Mouse (Mus musculus): Measurements from ENCODE around the gene Ddx23.

The Ddx23 gene

DNA sequence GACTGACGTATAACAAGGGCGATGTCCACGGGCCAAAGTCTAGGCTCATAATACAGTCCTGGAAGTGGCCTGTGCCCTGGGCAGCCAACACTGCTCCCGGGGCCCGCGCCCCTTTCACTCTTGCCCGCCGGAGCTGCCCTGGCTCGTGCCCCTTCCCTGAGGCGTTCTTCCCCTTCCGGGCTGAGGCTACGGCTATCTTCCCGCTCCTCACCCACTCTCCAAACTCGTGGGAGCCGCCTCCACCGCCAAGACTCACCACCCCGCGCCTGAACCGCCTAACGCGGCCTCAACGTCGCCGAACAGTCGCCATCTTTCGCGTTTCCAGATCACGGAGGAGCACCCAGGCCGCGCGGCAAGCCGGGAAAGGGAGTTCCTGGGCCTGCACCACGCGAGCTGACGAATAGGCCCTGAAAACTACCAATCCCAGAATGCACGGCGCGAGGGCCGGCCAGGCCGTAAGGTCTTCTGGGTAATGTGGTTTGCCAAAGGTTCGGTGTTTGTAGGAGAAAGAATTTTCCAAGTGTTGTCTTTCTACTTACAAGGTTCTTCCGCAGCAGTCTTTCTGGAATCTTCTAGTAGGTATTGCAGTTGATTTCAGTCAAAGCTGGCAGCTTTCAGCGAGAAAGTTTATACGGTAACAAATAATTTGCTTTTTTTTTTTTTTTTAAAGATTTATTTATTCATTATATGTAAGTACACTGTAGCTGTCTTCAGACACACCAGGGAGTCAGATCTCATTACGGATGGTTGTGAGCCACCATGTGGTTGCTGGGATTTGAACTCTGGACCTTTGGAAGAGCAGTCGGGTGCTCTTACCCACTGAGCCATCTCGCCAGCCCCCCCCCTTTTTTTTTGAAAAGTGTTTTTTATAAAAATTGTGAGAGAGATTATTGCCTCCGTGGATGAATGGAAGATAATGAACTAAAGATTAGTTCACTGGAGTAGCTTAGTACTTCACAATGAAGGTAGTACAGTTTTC, at the start of gene Ddx23:
TSS of gene Ddx23 (minus strand) at position 328 of the 979 bp plus-strand sequence.
- in situ Hi-C loops (cut with MboI, MseI): no loop called here

DNA sequence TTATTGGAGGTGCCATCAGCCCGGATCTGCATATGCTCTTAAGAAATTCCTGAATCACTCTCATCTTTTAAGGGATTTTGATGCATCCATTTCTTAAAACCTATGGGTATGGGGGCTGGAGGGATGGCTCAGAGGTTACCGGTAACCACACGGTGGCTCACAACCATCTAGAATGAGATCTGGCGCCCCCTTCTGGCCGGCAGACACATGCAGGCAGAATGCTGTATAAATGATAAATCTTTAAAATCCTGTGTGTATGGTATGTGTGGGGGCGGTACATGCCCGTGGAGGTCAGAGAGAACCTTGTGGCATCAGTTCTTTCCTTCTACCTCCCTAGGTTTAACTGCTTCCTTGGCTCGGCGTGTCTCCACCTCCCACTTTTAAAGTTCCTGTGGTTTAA, 47.7 kb upstream of the Ddx23 start:
- in situ Hi-C loops (cut with MboI, MseI): loop anchor here in 1 of 2 experiments (5.0 to 10.0 kb wide), 2 partner anchors 67 to 1074 kb away; partner anchors contain the start of gene Wnt10b

DNA sequence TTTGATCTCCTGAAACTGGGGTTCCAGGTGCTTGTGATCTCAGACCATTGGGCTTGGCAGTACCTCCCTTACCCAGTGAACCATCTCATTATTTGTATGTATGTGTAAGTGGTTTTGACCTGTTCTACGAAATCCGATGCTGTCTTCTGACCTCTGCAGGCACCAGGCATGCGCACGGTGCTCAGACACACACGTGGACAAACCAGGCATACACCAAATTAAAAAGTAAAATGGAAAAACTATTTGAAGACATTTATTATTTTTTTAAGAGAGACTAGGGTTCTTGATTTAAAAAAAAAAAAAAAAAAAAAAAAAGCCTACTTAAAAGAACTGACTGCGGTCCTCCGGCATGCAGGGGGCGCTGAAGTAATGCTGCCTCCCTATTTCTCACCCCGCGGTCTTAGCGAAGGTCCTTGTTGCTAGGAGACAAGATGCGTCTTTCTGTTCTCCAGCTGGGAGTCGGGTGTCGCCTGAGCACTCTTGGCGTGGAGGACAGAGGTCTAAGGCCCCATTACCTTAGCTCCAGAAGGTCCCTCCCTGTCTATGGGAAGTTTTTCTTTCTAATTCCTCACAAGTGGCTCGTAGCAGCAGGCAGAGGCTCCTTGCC, 45.2 kb upstream of the Ddx23 start, which contains the start of gene Ccdc65:
TSS of gene Ccdc65 (plus strand) at position 442 of the 607 bp plus-strand sequence.
- in situ Hi-C loops (cut with MboI, MseI): loop anchor here (5.0 kb wide), 2 partner anchors 36 to 76 kb away; partner anchors contain the start of gene Cacnb3 (in 1 of the 2)

DNA sequence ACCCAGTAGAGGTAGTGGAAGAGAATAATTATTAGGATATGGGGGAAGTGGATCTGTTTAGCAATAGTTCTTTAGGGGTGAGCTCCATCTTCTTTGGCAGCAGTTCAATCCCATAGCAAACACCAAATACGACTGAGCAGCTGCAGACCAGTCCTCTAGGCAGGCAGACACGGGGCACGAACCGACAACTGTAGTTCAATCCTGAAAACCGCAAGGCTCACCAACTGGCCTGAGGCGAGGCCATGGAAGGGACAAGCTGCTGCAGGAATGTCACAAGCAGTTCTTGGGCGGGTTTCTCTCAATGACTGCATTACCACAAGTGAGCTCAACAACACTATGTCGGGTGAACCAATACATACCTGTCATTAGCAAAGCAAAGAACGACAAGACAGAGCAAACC, 41.6 kb upstream of the Ddx23 start:
- in situ Hi-C loops (cut with MboI, MseI): loop anchor here (5.0 kb wide), 2 partner anchors 117 to 122 kb away; no protein-coding TSS in a partner anchor

DNA sequence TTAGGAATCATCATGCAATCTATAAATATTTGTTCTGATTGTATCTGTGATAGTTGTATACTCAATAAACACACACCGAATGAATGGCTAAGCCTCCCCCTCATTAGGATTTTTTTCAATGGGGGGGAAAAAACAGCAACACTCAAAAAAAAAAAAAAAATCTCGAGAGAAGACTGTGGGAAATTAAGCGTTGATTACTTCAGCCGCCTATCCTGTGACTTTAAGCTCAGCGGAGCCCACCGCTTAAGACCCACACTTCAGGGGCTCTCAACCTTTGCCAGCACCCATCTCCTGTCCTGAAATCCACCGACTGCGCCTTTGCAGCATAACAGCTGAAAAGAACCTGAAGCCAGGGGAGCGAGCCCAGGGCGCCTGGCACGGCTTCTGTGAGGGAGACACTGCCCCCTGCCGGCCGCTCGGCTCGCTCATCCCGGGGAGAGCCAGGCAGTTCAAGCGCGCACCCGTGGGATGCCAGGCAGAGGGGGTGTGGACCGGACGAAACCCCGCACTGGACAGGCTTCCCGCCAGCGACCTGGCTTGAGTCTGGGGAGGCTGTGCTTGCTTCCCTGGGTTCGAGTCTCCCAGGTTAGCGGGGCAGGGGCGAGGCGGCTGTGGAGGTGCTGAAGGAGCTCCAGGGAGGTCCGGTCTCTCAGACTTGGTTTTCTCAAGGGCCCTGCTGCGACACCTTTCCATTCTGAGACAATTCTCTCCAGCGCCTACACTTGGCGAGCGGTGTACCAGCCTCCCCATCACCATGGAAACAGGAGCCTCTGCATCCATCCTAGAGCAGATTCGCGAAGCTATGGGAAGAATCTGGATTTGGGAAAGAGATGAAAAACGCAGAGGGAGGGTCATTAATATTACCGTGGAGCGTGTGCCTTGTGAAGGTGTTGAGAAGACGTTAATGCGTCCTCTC, 36.8 kb upstream of the Ddx23 start:
- in situ Hi-C loops (cut with MboI, MseI): loop anchor here (5.0 kb wide), 2 partner anchors 112 to 117 kb away; no protein-coding TSS in a partner anchor

DNA sequence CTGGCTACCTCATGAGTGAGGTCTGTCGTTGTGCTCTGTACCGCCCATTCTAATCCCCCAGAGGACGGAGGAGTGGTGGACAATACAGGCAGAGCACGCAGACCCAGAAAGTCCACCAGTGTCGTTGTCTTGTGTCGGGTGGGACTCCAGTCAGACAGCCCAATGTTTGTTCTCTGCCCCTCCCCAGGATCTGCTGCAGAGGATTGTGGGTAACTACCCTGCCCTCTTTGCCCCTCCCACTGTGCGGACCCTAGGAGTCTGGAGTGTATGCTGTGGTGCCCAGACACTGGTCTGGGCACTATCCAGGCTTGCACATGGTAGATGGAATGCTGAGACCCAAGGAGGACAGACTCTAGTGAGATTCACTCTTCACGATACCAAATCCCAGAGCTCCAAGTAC, 33.5 kb upstream of the Ddx23 start:
- in situ Hi-C loops (cut with MboI, MseI): no loop called here

DNA sequence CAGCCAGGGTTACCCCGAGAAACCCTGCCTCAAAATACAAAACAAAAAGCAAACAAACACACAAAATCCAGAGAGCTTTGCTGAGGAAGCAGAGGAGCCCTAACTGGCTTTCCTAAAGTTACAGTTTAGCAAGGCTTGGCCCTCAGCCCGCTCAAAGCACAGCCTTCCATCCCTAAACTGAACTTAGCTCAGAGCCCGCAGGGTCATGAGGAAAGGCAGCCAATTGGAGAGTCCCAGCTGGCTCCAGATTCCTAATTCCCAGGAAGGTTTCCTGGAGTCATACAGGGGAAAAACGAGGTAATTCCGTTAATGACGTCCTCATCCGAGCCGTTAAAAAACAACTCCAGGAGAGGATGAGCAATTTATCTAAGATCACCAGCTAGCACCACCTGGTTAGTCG, 33.0 kb upstream of the Ddx23 start:
- in situ Hi-C loops (cut with MboI, MseI): no loop called here

DNA sequence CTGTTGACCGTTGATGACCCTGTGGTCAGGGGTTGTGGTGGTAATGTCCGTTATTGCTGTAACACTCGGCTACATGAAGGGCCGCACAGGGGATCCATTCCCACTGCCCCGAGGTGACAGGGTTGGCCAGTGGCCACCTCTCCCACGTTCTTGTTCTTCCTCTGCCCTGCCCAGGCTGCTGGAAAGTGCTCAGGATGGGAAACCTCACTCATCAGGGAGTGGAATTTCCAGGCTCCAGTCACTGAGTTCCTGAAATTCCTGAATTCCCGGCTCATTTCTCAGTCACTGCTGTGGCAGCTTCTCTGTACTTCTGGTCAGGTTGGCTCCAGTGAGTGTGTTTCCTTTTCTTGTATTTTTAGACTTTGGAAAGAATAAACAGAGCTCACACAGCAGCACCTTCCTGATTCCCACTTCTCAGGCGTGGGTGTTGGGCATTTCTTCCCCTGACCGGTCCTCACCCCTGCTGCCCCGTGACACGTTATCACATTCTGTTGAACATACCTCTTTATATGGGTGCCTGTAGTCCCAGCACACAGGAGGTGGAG, 29.5 kb upstream of the Ddx23 start:
- in situ Hi-C loops (cut with MboI, MseI): no loop called here

DNA sequence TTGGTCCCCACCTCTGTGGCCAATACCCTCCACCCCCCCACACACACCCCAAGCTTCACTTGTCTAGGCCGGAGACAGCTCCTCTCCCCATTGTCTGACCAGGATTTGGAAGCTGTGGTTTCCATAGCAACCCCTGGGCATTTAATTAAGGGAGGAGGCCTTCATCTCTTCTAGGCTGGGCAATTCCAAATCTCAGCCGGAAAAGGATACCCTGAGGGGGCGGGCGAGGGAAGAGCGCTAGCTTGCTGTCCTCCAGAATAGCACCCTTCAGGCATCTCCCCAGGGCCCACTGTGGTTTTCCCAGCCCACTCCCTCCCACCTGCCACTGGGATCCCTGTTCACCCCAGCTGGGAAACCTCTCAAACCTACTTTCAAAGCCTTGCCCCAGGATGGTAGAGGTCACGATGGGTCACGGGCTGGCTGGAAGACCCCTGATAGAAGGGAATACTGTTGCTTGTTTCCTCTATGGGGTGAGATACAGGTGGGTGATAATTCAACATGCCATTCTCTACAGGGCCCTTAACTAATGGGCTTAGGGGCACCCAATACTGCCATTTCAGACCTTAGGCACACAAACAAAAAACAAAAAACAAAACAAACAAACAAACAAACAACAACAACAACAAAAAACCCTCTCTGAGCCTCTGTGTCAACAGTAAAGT, 28.9 kb upstream of the Ddx23 start:
- in situ Hi-C loops (cut with MboI, MseI): no loop called here

DNA sequence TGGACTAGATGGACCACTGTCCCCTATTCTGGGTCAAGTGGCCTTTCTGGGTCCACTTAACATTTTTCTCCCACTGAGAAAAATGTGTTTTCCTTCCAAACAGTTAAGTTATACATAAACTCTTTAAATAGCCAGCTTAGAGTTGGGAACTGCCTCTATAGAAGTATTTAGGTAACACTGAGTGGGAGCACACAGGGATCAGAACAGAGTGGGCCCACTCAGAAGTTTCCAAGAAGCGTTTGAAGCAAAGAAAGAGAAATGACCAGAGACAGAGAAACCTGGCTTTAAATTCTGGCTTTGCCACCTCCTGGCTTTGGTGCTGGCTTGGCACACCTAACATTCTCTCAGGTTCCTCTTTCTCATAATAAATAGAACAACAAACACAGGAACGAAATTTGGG, 27.0 kb upstream of the Ddx23 start:
- in situ Hi-C loops (cut with MboI, MseI): loop anchor here in 1 of 2 experiments (10.0 kb wide), 1 partner anchor 1225 kb away; no protein-coding TSS in a partner anchor

DNA sequence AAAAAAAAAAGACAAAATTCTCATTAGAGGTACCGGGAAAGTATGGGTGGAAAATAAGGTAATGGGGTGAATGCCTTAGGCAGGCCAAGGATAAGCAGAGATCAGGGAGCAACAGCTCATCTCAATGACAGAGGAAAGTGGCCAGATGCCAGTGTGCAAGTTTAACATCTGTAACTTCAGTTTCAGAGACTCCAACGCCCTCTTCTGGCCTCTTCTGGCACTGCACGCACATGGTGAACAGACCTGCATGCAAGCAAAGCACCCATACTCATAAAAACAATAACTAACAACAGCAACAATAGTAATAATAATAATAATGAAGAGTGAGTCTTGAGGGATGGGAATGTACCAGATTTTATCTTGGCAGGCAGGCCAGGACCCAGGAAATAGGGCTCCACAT, 23.2 kb upstream of the Ddx23 start:
- in situ Hi-C loops (cut with MboI, MseI): loop anchor here in 1 of 2 experiments (10.0 kb wide), 1 partner anchor 1221 kb away; no protein-coding TSS in a partner anchor

DNA sequence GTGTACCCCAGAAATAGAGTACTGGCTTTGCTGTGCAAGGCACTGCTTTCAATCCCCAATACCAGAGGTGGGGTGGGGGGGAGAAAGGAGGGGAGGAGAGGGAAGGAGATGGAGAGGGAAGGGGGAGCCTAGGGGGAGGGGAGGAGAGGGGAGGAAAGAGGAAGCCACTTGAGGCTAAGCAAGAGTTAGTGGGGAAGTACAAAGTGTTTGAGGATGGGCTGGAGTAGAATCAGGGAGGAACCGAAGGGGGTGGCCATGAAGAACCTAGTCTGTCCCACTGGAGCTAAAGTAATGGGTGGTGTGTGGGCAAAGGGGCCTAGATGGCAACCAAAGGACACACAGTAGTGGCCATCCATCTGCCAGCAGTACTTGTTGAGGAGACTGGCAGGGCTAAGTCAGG, 21.1 kb upstream of the Ddx23 start:
- in situ Hi-C loops (cut with MboI, MseI): loop anchor here in 1 of 2 experiments (10.0 kb wide), 1 partner anchor 1219 kb away; no protein-coding TSS in a partner anchor

DNA sequence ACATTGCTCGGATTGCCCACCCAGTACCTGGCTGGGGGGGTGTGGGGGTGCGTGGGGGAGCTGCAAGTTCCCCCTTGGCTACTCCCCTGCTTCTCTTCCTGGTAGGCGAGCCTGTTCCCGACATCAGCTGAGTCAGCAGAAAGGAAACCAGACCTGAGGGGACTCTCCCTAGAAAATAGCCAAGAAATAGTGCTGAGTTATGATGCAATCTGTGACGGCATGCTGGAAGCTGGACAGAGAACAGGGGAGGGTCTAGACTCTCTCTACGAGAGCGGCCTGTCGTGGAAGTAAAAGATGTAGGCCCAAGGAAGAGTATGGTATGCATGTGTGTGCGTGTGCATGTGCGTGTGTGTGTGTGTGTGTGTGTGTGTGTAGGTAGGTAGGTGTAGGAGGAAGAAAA, 20.5 kb upstream of the Ddx23 start:
- in situ Hi-C loops (cut with MboI, MseI): loop anchor here in 1 of 2 experiments (10.0 kb wide), 1 partner anchor 1218 kb away; no protein-coding TSS in a partner anchor

DNA sequence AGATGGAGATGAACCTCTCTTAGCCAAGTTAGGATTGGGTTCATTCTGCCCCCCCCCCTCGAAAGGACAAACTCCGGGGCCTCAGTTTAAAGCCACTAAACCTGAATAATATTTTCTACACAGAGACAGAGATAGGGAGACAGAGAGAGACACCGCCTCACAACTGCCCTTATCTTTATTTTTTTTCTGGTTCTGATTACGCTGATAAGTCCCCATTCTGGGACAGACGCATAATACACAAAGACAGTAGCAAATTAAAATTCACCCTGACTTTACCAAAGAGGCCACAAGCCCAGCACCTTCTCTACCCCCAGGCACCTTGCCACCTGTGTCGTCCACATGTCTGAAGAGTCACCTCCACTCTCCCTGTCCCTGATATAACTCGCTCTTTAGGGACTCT, 18.9 kb upstream of the Ddx23 start:
- in situ Hi-C loops (cut with MboI, MseI): loop anchor here in 1 of 2 experiments (10.0 kb wide), 1 partner anchor 1217 kb away; no protein-coding TSS in a partner anchor

DNA sequence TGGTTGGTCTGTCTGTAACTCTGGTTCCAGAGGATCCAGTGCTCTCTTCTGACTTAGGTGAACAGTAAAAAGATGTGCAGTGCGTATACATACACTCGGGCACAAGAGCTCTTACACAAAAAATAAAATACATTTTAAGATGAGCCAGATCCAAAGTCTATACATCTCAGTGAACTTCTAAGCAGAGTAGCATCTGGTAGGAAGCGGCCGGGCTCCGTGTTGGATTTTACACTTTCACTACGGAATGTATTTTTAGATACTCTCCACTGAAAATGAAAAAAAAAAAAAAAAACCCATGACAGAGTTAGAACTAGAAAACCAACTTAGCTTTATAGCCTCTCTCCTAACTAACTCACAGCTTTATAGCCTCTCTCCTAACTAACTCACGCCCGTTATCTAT, 18.0 kb upstream of the Ddx23 start:
- in situ Hi-C loops (cut with MboI, MseI): loop anchor here in 1 of 2 experiments (10.0 kb wide), 1 partner anchor 1216 kb away; no protein-coding TSS in a partner anchor

DNA sequence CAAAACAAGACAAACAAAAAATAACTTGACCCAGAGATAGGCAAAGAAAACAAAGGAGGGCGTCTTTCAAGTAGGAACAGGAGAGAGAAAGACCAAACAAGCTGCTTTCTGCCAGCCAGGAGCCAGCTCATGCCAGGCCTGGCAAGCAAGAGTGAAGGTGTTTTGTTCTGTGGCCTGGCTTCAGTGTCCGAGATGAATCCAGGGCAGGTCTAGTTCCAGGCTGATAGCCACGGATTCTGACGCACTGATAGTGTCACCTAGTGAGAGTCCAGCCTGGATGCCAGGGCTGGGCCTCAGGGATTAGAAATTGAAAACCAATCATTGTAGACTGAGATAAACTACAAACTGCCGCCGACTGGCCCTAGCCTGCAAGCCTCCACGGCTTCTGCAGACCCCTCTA, 15.3 kb upstream of the Ddx23 start:
- in situ Hi-C loops (cut with MboI, MseI): no loop called here

DNA sequence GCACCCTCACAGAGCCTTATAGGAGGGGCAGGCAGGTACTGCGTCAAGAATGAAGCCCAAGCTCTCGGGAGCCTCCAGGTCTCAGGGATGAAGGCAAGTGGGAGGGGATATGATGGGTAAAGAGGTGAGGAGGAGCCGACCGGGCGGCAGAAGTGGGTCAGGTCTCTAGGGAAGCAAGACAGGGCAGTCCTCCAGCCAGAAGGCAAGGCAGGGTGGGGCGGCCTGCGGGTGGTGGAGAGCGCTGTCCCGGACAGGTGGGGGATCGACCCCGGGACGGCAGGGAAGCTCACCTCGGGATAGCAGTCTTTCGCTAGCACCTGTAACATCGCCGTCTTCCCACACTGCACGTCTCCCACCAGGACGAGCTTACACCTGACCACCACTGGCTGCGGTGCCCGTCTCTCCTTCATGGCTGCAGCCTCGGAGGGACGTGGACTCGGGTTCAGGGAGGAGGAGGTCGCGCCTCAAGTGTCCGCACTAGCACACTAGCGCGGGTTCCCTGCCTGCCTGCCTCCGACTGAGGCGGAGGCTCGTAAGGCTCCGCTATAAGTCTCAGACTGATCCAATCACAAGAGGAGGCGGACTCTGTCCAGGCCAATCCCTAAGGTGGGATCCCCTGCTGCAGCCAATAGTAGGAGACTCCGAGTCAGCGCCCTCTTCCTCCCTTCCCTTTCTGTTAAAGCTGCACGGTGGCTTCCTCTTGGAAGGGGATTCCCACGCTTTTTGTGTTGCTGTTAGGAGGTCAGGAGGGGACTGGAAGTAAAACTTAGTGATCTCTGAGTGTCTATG, 14.4 kb upstream of the Ddx23 start, which contains the start of gene Rnd1:
TSS of gene Rnd1 (minus strand) at position 522 of the 789 bp plus-strand sequence.
- in situ Hi-C loops (cut with MboI, MseI): no loop called here

DNA sequence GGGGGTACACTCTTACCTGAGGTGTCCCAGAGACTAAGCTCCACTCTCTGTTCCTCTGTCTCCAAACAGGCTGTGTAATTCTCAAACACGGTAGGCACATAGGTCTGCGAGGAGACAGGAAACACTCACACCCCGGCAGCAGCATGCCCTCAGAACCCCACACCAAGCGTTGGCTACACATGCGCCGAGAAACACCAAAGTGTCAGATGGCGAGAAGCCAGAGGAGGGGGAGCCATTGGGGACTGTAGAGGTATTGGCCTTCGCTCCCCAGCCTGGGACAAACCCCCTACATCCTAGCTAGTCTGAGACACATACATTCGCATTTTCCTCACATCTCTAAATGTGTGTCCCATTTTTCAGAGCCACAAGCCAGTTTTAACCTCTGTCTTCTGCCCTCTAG, 13.8 kb upstream of the Ddx23 start:
- in situ Hi-C loops (cut with MboI, MseI): no loop called here

DNA sequence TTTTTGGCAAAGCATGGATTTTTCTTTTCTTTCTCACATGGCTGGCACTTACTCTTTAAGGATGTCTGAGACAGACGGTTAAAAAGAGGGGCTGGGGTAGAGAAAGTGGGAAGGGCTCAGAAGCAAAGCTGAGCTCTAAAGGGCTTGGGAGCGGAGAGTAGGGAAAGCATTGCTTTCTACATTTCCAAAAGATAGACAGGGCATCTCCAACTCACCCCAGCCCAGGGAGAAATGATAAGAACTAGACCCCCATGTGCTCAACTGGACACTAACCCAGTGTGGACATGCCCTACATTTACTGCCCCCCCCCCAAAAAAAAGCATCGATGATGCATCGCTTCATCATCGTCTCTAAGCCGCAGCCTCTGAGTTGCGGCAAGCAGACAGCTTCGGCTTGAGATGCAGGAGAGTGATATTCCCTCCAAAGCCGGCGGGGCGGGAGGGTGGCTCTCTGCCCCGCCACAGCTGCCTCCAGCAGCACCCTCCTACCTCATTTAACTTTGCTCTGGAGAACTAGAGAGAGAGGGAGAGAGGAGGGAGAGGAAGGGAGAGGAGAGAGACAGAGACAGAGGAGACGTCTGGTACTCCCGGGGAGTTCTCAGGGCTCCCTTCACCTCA, 13.0 kb upstream of the Ddx23 start:
- in situ Hi-C loops (cut with MboI, MseI): no loop called here

Measured in T-helper 17 cell (primary cell).